Mouse (Mus musculus) MEL (cell line): ENCODE measurements around the gene Klf16. TPM values are rescaled to one million over a fixed set of nuclear protein-coding genes. Genes with fewer than 3 reads are reported as not detected.

Source experiments
- DNase-seq: peaks from one replicate; pipeline ENCODE4 v3.0.0; 2011; ENCODE audit warnings: low read depth, low spot score
- H3K27ac ChIP-seq: 2 replicates; pipeline ENCODE4 v1.5.1; 2012; ENCODE audit warnings: low read depth, mild to moderate bottlenecking, control low read depth, low read length, moderate library complexity; ENCODE audit not compliant: control insufficient read depth
- H3K27me3 ChIP-seq, 2 experiments: fragments of 150-350 bp in 1 of 2; sonication (generic) in 1 of 2; 2 replicates each; pipeline ENCODE4 v1.6.1; 2012; ENCODE audit warnings: low read length in 2 of 2, mild to moderate bottlenecking in 2 of 2, improper control_type of control experiment in 1 of 2, moderate library complexity in 1 of 2; ENCODE audit not compliant: insufficient read depth in 2 of 2, control insufficient read depth in 1 of 2
- H3K36me3 ChIP-seq, 2 experiments: 2 replicates each; pipeline ENCODE4 v1.6.1; 2012 to 2014; ENCODE audit warnings: low read length in 2 of 2, improper control_type of control experiment in 1 of 2, inconsistent platforms in 1 of 2, mild to moderate bottlenecking in 1 of 2; ENCODE audit not compliant: insufficient read depth in 2 of 2, control insufficient read depth in 1 of 2
- H3K4me1 ChIP-seq, 2 experiments: fragments of 150-350 bp in 1 of 2; sonication (generic) in 1 of 2; 2 replicates each; pipeline ENCODE4 v1.6.1; 2012; ENCODE audit warnings: low read length in 2 of 2, improper control_type of control experiment in 1 of 2, mild to moderate bottlenecking in 1 of 2; ENCODE audit not compliant: insufficient read depth in 2 of 2, control insufficient read depth in 1 of 2
- H3K4me3 ChIP-seq, 2 experiments: fragments of 150-350 bp in 1 of 2; sonication (generic) in 1 of 2; 2 replicates each; pipeline ENCODE4 v1.5.1; 2012; ENCODE audit warnings: low read depth in 2 of 2, low read length in 2 of 2, mild to moderate bottlenecking in 2 of 2, moderate library complexity in 2 of 2, control low read depth in 1 of 2, improper control_type of control experiment in 1 of 2; ENCODE audit not compliant: control insufficient read depth in 1 of 2, insufficient read depth in 1 of 2
- H3K79me2 ChIP-seq: 2 replicates; pipeline ENCODE4 v1.6.1; 2012; ENCODE audit warnings: mild to moderate bottlenecking, low read length, moderate library complexity; ENCODE audit not compliant: control insufficient read depth, poor library complexity, insufficient read depth
- H3K9ac ChIP-seq: 2 replicates; pipeline ENCODE4 v1.6.1; 2012; ENCODE audit warnings: low read depth, mild to moderate bottlenecking, control low read depth, low read length, moderate library complexity; ENCODE audit not compliant: control insufficient read depth, poor library complexity, severe bottlenecking
- H3K9me3 ChIP-seq: fragments of 150-350 bp; sonication (generic); replicated peaks from 2 replicates; pipeline ENCODE4 v1.6.1; 2012; ENCODE audit warnings: mild to moderate bottlenecking, low read length, improper control_type of control experiment, moderate library complexity; ENCODE audit not compliant: insufficient read depth
- GABPA ChIP-seq: IDR thresholded peaks from 2 replicates; pipeline ENCODE4 v1.6.1; 2012; ENCODE audit warnings: low read depth, mild to moderate bottlenecking, inconsistent platforms, low read length, improper control_type of control experiment, moderate library complexity
- GATA1 ChIP-seq: IDR thresholded peaks from 2 replicates; pipeline ENCODE4 v1.6.1; 2011; ENCODE audit warnings: low read depth, low read length, improper control_type of control experiment
- KAT2A ChIP-seq: conservative IDR thresholded peaks from 2 replicates; pipeline ENCODE4 v1.6.1; 2012; ENCODE audit warnings: low read depth, low read length, improper control_type of control experiment, inconsistent platforms
- MAFK ChIP-seq: IDR thresholded peaks from 2 replicates; pipeline ENCODE4 v1.6.1; 2011; ENCODE audit warnings: low read depth, mild to moderate bottlenecking, low read length, improper control_type of control experiment, borderline replicate concordance
- MAX ChIP-seq: IDR thresholded peaks from 2 replicates; pipeline ENCODE4 v1.6.1; 2011; ENCODE audit warnings: low read length, improper control_type of control experiment
- MEF2A ChIP-seq: IDR thresholded peaks from 2 replicates; pipeline ENCODE4 v1.6.1; 2014; ENCODE audit warnings: low read depth, mild to moderate bottlenecking, inconsistent platforms, low read length, improper control_type of control experiment; ENCODE audit not compliant: poor library complexity, insufficient replicate concordance, severe bottlenecking; ENCODE audit errors: extremely low read depth
- MXI1 ChIP-seq: IDR thresholded peaks from 2 replicates; pipeline ENCODE4 v1.6.1; 2011; ENCODE audit warnings: mild to moderate bottlenecking, low read depth, low read length, improper control_type of control experiment
- MYB ChIP-seq: IDR thresholded peaks from 2 replicates; pipeline ENCODE4 v1.6.1; 2011; ENCODE audit warnings: mild to moderate bottlenecking, low read depth, low read length, improper control_type of control experiment
- RAD21 ChIP-seq: IDR thresholded peaks from 2 replicates; pipeline ENCODE4 v1.6.1; 2011; ENCODE audit warnings: mild to moderate bottlenecking, low read depth, low read length, improper control_type of control experiment
- RCOR1 ChIP-seq: IDR thresholded peaks from 2 replicates; pipeline ENCODE4 v1.6.1; 2012; ENCODE audit warnings: low read depth, mild to moderate bottlenecking, inconsistent platforms, low read length, improper control_type of control experiment
- SIN3A ChIP-seq: IDR thresholded peaks from 2 replicates; pipeline ENCODE4 v1.6.1; 2012; ENCODE audit warnings: low read length, improper control_type of control experiment, inconsistent platforms
- TAL1 ChIP-seq: IDR thresholded peaks from 2 replicates; pipeline ENCODE4 v1.6.1; 2012; ENCODE audit warnings: mild to moderate bottlenecking, inconsistent platforms, low read length, moderate library complexity, mixed read lengths
- TBP ChIP-seq: IDR thresholded peaks from 2 replicates; pipeline ENCODE4 v1.8.0; 2011; ENCODE audit warnings: low read depth, low read length, improper control_type of control experiment
- USF1 ChIP-seq: IDR thresholded peaks from 2 replicates; pipeline ENCODE4 v1.6.1; 2014; ENCODE audit warnings: low read depth, mild to moderate bottlenecking, inconsistent platforms, low read length, improper control_type of control experiment, moderate library complexity
- ZC3H11A ChIP-seq: IDR thresholded peaks from 2 replicates; pipeline ENCODE4 v1.6.1; 2012; ENCODE audit warnings: low read depth, mild to moderate bottlenecking, inconsistent platforms, low read length, improper control_type of control experiment
- ZMIZ1 ChIP-seq: IDR thresholded peaks from 2 replicates; pipeline ENCODE4 v1.6.1; 2012; ENCODE audit warnings: low read depth, mild to moderate bottlenecking, inconsistent platforms, low read length, improper control_type of control experiment, moderate library complexity
- ZNF384 ChIP-seq: IDR thresholded peaks from 2 replicates; pipeline ENCODE4 v1.6.1; 2012; ENCODE audit warnings: low read depth, mild to moderate bottlenecking, inconsistent platforms, low read length, improper control_type of control experiment
- polyA plus RNA-seq, 2 experiments: library from polyadenylated mRNA; stranded (reverse) in 1 of 2; unstranded in 1 of 2; fragments of >175 nt in 1 of 2; fragments of >200 nt in 1 of 2; gene quantifications; 2 replicates each; pipeline versions ENCODE4 v1.2.1 to v1.2.4; 2012; ENCODE audit warnings: low replicate concordance in 2 of 2, low read depth in 1 of 2; ENCODE audit not compliant: insufficient read length in 2 of 2, insufficient read depth in 1 of 2, missing spikeins in 1 of 2
- total RNA-seq: library from RNA; depleted of rRNA; stranded (reverse); fragments of 300-350 nt; gene quantifications from 2 replicates; pipeline ENCODE4 v1.2.3, GENCODE M21; 2012

Gene Klf16
- total and polyA plus RNA-seq, 3 experiments = 37.1 to 51.1 TPM; not detected in 1

- Histone ChIP-seq H3K27ac (peak overlapping the region; percentile 60), H3K9ac (peak overlapping the region; percentile 68), H3K4me3 (peak overlapping the region; percentile 70 to 83), H3K27me3 (no peaks in the 10 kb centered on the region), H3K4me1 (peaks cover 0 to 18% of the 10 kb centered on the region in 2 experiments; a peak in 2 of 4 replicates), H3K9me3 (no peaks in the 10 kb centered on the region), H3K36me3 (0 out of 4 replicates have a peak, but pooled peaks cover 0 to 2% of the 10 kb centered on the region in 2 experiments), H3K79me2 (peaks cover 34% of the 10 kb centered on the region)
- no peak for TF ChIP-seq RCOR1
- TF ChIP-seq RAD21 = no peak
- no peak for TF ChIP-seq GATA1
- TF ChIP-seq ZNF384 = no peak
- no peak for TF ChIP-seq GABPA
- TF ChIP-seq SIN3A = no peak
- no peak for TF ChIP-seq TAL1
- no peak for TF ChIP-seq MXI1
- TF ChIP-seq USF1 = no peak
- no peak for TF ChIP-seq MAFK
- no peak for TF ChIP-seq ZC3H11A
- no peak for TF ChIP-seq MEF2A
- no peak for TF ChIP-seq KAT2A
- TF ChIP-seq TBP = no peak
- TF ChIP-seq MAX = no peak
- DNase-seq = no peak
Measured at GRCm38 (mm10) chr10:80620796-80621689, 43.9 kb upstream of the Klf16 start.

- TF ChIP-seq MYB (no peak), USF1 (no peak), MAFK (no peak), ZMIZ1 (no peak)
- H3K27ac ChIP-seq = no peak overlapping the region
Measured at GRCm38 (mm10) chr10:80620365-80620764, 43.2 kb upstream of the Klf16 start.

More at GRCm38 (mm10) chr10:80620365-80620764, 43.2 kb upstream of the Klf16 start:
- Histone ChIP-seq H3K79me2 (peaks cover 28% of the 10 kb centered on the region), H3K27me3 (no peaks in the 10 kb centered on the region), H3K36me3 (0 out of 4 replicates have a peak, but pooled peaks cover 0 to 2% of the 10 kb centered on the region in 2 experiments), H3K4me1 (peaks cover 0 to 18% of the 10 kb centered on the region in 2 experiments; a peak in 2 of 4 replicates), H3K9ac (no peak overlapping the region), H3K9me3 (no peaks in the 10 kb centered on the region), H3K4me3 (no peak overlapping the region)
- no peak for DNase-seq
